Mouse (Mus musculus): Measurements from ENCODE around the gene Dis3l2. TPM values are rescaled to one million over a fixed set of nuclear protein-coding genes. Genes with fewer than 3 reads are reported as not detected.

Gene Dis3l2
- total and polyA plus RNA-seq, 2 experiments from 2014 or later = 11.2 to 12.1 TPM

- no peaks in the 10 kb centered on the region for H3K36me3 ChIP-seq (replicated peaks; ENCODE audit: control insufficient read depth, insufficient read depth, low read length)
- ATAC-seq (ENCODE audit: insufficient read depth, low read depth) = no peak
- 61% methylated on average over 5 of the region's 5 CpGs for WGBS
- H3K9ac ChIP-seq (replicated peaks; ENCODE audit: low read depth, low read length) = no peak overlapping the region
- no peak overlapping the region for H3K4me3 ChIP-seq (ENCODE audit: low read depth, low read length)
- H3K4me1 ChIP-seq (ENCODE audit: control insufficient read depth, insufficient read depth) = 0 out of 2 replicates have a peak, but pooled peaks cover 3% of the 10 kb centered on the region
- no peaks in the 10 kb centered on the region for H3K9me3 ChIP-seq (replicated peaks; ENCODE audit: control insufficient read depth, low read length)
- no peak overlapping the region for H3K27ac ChIP-seq (ENCODE audit: low read depth)
- DNase-seq (ENCODE audit: low spot score) = no peak
- no peak overlapping the region for H3K4me2 ChIP-seq (ENCODE audit: low read depth, low read length)
- no peak for TF ChIP-seq CTCF (IDR thresholded peaks at IDR 0.05; ENCODE audit: low read depth)
- no peak for TF ChIP-seq EP300 (IDR thresholded peaks at IDR 0.05; ENCODE audit: low read depth)
- H3K27me3 ChIP-seq (ENCODE audit: control insufficient read depth, insufficient read depth, low read length) = no peaks in the 10 kb centered on the region
Measured at GRCm38 (mm10) chr1:87001365-87001764, 297.8 kb downstream of the Dis3l2 start.

GRCm38 (mm10) chr1:87002545-87003168 lies 299.0 kb downstream of the Dis3l2 start:
- 0 out of 2 replicates have a peak, but pooled peaks cover 3% of the 10 kb centered on the region for H3K4me1 ChIP-seq (ENCODE audit: control insufficient read depth, insufficient read depth)
- no peak for ATAC-seq (ENCODE audit: insufficient read depth, low read depth)
- no peak for TF ChIP-seq EP300 (IDR thresholded peaks at IDR 0.05; ENCODE audit: low read depth)
- no peak for TF ChIP-seq CTCF (IDR thresholded peaks at IDR 0.05; ENCODE audit: low read depth)
- WGBS = 74% methylated on average over 9 of the region's 9 CpGs
- no peaks in the 10 kb centered on the region for H3K27me3 ChIP-seq (ENCODE audit: control insufficient read depth, insufficient read depth, low read length)
- no peak overlapping the region for H3K9ac ChIP-seq (replicated peaks; ENCODE audit: low read depth, low read length)
- no peaks in the 10 kb centered on the region for H3K9me3 ChIP-seq (replicated peaks; ENCODE audit: control insufficient read depth, low read length)
- H3K36me3 ChIP-seq (replicated peaks; ENCODE audit: control insufficient read depth, insufficient read depth, low read length) = no peaks in the 10 kb centered on the region
- no peak overlapping the region for H3K4me3 ChIP-seq (ENCODE audit: low read depth, low read length)
- DNase-seq (ENCODE audit: low spot score) = no peak
- no peak overlapping the region for H3K27ac ChIP-seq (ENCODE audit: low read depth)
- no peak overlapping the region for H3K4me2 ChIP-seq (ENCODE audit: low read depth, low read length)

- H3K4me3 ChIP-seq (ENCODE audit: low read depth, low read length) = no peak overlapping the region
- no peaks in the 10 kb centered on the region for H3K9me3 ChIP-seq (replicated peaks; ENCODE audit: control insufficient read depth, low read length)
- 0 out of 2 replicates have a peak, but pooled peaks cover 3% of the 10 kb centered on the region for H3K4me1 ChIP-seq (ENCODE audit: control insufficient read depth, insufficient read depth)
- H3K4me2 ChIP-seq (ENCODE audit: low read depth, low read length) = no peak overlapping the region
- TF ChIP-seq EP300 (IDR thresholded peaks at IDR 0.05; ENCODE audit: low read depth) (no peak), CTCF (IDR thresholded peaks at IDR 0.05; ENCODE audit: low read depth) (no peak)
- 71% methylated on average over 2 of the region's 2 CpGs for WGBS
- no peaks in the 10 kb centered on the region for H3K36me3 ChIP-seq (replicated peaks; ENCODE audit: control insufficient read depth, insufficient read depth, low read length)
- H3K9ac ChIP-seq (replicated peaks; ENCODE audit: low read depth, low read length) = no peak overlapping the region
- DNase-seq (ENCODE audit: low spot score) (no peak), ATAC-seq (ENCODE audit: insufficient read depth, low read depth) (no peak)
- no peaks in the 10 kb centered on the region for H3K27me3 ChIP-seq (ENCODE audit: control insufficient read depth, insufficient read depth, low read length)
- H3K27ac ChIP-seq (ENCODE audit: low read depth) = no peak overlapping the region
Measured at GRCm38 (mm10) chr1:87003169-87003552, 299.6 kb downstream of the Dis3l2 start.

- Histone ChIP-seq H3K27ac (ENCODE audit: low read depth) (no peak overlapping the region), H3K27me3 (ENCODE audit: control insufficient read depth, insufficient read depth, low read length) (no peaks in the 10 kb centered on the region), H3K4me1 (ENCODE audit: control insufficient read depth, insufficient read depth) (0 out of 2 replicates have a peak, but pooled peaks cover 3% of the 10 kb centered on the region), H3K4me2 (ENCODE audit: low read depth, low read length) (no peak overlapping the region), H3K36me3 (replicated peaks; ENCODE audit: control insufficient read depth, insufficient read depth, low read length) (no peaks in the 10 kb centered on the region), H3K4me3 (ENCODE audit: low read depth, low read length) (no peak overlapping the region), H3K9ac (replicated peaks; ENCODE audit: low read depth, low read length) (no peak overlapping the region), H3K9me3 (replicated peaks; ENCODE audit: control insufficient read depth, low read length) (no peaks in the 10 kb centered on the region)
- no peak for ATAC-seq (ENCODE audit: insufficient read depth, low read depth)
- TF ChIP-seq EP300 (IDR thresholded peaks at IDR 0.05; ENCODE audit: low read depth) (no peak), CTCF (IDR thresholded peaks at IDR 0.05; ENCODE audit: low read depth) (no peak)
- WGBS = 33% methylated on average over 1 of the region's 1 CpGs
- DNase-seq (ENCODE audit: low spot score) = no peak
Measured at GRCm38 (mm10) chr1:87006425-87006824, 302.8 kb downstream of the Dis3l2 start.

GRCm38 (mm10) chr1:87008211-87008610 lies 304.6 kb downstream of the Dis3l2 start:
- Histone ChIP-seq H3K4me1 (ENCODE audit: control insufficient read depth, insufficient read depth) (0 out of 2 replicates have a peak, but pooled peaks cover 3% of the 10 kb centered on the region), H3K9me3 (replicated peaks; ENCODE audit: control insufficient read depth, low read length) (no peaks in the 10 kb centered on the region), H3K27me3 (ENCODE audit: control insufficient read depth, insufficient read depth, low read length) (no peaks in the 10 kb centered on the region), H3K36me3 (replicated peaks; ENCODE audit: control insufficient read depth, insufficient read depth, low read length) (no peaks in the 10 kb centered on the region), H3K27ac (ENCODE audit: low read depth) (no peak overlapping the region), H3K4me3 (ENCODE audit: low read depth, low read length) (no peak overlapping the region), H3K9ac (replicated peaks; ENCODE audit: low read depth, low read length) (no peak overlapping the region), H3K4me2 (ENCODE audit: low read depth, low read length) (no peak overlapping the region)
- ATAC-seq (ENCODE audit: insufficient read depth, low read depth) (no peak), DNase-seq (ENCODE audit: low spot score) (no peak)
- no peak for TF ChIP-seq EP300 (IDR thresholded peaks at IDR 0.05; ENCODE audit: low read depth)
- TF ChIP-seq CTCF (IDR thresholded peaks at IDR 0.05; ENCODE audit: low read depth) = no peak
- WGBS = 34% methylated on average over 1 of the region's 1 CpGs

- Histone ChIP-seq H3K9ac (replicated peaks; ENCODE audit: low read depth, low read length) (no peak overlapping the region), H3K4me3 (ENCODE audit: low read depth, low read length) (no peak overlapping the region), H3K4me2 (ENCODE audit: low read depth, low read length) (no peak overlapping the region), H3K27ac (ENCODE audit: low read depth) (no peak overlapping the region), H3K36me3 (replicated peaks; ENCODE audit: control insufficient read depth, insufficient read depth, low read length) (no peaks in the 10 kb centered on the region), H3K9me3 (replicated peaks; ENCODE audit: control insufficient read depth, low read length) (no peaks in the 10 kb centered on the region), H3K4me1 (ENCODE audit: control insufficient read depth, insufficient read depth) (0 out of 2 replicates have a peak, but pooled peaks cover 3% of the 10 kb centered on the region), H3K27me3 (ENCODE audit: control insufficient read depth, insufficient read depth, low read length) (no peaks in the 10 kb centered on the region)
- WGBS = 86% methylated on average over 3 of the region's 3 CpGs
- DNase-seq (ENCODE audit: low spot score) = no peak
- TF ChIP-seq CTCF (IDR thresholded peaks at IDR 0.05; ENCODE audit: low read depth) (no peak), EP300 (IDR thresholded peaks at IDR 0.05; ENCODE audit: low read depth) (no peak)
- ATAC-seq (ENCODE audit: insufficient read depth, low read depth) = no peak
Measured at GRCm38 (mm10) chr1:87009156-87009555, 305.5 kb downstream of the Dis3l2 start.
